Mouse (Mus musculus) lung, postnatal 14 days (tissue): Measurements from ENCODE around the gene Tbc1d8.
A peak's percentile ranks its signal among the peaks of the same experiment; 100 is the strongest.

Source experiments
- DNase-seq: peaks from one replicate; pipeline ENCODE4 v3.0.0; 2021

The Tbc1d8 gene

DNA sequence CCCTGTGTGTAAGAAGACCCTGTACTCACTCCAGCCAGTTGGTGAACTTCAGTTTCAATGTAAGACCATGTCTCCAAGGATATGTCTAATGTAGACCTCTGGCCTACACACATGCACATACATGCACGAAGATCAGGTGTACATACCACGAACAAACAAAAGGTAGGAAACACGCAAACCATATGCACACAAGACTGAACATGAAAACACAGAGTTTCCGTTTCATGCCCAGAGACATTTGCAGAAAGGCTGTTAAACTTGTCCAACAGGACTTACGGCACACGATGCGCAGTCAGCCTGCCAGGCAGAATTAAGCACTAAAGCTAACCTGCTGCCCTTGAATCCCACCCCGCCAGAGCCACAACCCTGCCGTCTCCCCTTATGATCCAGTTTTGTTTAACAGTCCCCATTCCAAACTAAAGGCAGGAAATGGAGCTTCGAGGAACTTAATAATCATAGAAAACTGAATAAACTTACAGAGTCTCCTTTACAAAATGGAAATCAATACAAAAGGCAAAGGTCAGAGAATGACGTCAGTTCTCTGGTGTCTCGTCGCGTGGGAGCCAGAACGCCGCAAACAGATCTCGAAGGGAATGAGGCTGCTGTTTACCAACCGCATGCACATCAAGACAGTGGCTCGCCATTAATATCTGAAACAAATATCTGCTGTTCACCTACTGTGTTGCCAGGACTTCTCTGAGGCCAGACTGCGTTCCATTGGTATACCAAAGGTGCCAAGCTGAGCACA, 33.1 kb downstream of the Tbc1d8 start:
- no peak for DNase-seq

- no peak for DNase-seq
Observed at GRCm38 (mm10) chr1:39443764-39444163, 34.8 kb downstream of the Tbc1d8 start.

GRCm38 (mm10) chr1:39441686-39442085, 36.9 kb downstream of the Tbc1d8 start:
- no peak for DNase-seq

DNA sequence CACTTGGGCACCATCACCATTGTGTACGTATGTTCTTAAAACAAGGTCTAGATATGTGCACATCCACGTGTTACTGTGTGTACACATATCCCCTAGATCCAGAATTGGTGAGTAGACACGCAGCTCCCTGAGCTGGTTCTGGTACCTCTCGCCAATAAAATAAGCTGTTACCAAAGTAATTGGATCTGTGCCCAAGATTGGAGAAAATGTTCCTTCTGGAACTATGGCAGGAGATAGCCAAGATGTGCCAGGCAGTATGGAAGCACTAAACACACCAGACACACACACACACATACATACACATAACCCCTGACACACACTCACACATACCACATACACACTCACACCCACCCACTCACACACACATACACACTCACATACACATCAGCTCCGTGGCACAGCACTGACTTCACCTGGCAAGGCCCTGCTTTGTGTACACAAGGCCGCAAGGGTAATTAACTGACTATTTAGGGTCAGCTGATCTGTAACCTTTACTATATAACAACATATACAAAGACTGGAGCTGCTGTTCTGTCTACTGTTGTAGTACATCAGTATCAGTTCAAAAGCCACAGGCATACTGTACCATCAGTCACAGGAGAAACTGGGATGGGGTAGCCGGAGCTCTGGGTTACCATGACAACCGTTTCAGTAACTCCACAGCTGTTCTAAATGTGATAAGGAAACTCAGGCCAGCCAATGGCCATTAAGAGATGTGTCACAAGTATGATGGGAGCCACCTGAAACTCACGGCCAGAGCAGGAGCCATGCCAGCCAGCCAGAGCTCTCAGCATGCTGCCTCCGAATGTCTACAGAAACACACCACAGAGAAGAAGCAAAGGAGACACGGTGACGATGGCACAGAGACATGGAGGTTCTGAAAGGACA, 38.6 kb downstream of the Tbc1d8 start:
- no peak for DNase-seq

GRCm38 (mm10) chr1:39438629-39439028, 39.9 kb downstream of the Tbc1d8 start:
- DNase-seq, result no peak

DNA sequence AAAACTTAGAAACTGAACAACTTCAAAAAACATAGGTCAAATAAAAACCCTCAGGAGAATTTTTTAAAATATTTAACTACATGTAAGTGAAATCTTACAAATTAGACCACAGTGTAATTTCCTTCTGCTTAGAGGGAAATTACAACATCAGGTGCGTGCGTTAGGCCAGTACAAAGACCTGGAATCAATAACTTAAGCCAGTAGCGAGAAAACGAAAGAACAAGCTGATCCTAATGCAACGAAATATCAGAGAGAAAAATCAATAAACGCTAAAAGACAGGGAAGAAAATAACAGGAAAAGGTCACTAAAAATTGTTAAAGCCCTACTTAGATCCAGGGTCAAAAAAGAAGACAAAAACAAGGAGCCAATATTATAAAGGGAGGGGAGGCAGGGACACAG, 44.3 kb downstream of the Tbc1d8 start:
- no peak for DNase-seq

DNA sequence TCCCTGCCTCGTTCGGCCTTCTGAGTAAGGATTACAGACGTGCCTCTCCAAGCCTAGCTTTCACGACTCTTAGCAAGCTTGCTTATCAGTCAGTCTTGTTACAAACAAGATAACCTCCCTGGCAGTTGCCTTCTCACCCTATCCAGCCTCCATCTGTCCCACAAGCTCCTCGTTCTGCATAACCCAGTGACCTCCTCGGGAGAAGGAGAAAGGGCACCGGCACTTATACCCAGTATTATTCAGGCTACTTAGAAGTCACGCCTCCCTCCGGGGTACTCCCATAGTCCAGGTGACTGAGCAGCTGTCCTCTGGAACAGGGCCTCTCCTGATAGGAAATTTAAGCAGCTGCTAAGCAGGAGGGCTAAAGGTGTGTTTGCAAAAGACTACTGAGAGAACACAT, 48.5 kb downstream of the Tbc1d8 start:
- no peak for DNase-seq

GRCm38 (mm10) chr1:39429015-39429414, 49.5 kb downstream of the Tbc1d8 start:
- no peak for DNase-seq

- DNase-seq, result no peak
Observed at GRCm38 (mm10) chr1:39428280-39428679, 50.3 kb downstream of the Tbc1d8 start.

DNA sequence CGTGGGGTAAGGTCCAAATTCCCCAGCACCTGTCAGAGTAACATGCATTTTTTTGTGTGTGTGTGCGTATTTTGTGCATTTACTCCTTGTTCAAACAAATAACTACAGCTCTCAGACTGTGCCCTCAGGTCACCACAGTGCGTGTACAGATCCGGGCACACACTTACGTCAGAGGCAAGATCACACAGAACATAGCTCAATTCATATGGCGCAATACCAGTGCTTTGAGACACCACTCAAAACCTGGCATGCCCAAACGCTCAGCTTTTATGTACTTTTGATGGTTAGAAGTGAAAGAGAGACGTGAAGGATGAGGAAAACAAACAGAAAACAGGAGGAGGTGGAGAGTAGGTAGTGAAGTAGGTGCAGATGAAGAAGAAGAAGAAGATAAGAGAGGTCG, 53.1 kb downstream of the Tbc1d8 start:
- DNase-seq, result peak; percentile 32

GRCm38 (mm10) chr1:39420987-39421386, 57.6 kb downstream of the Tbc1d8 start:
- DNase-seq, result no peak

DNA sequence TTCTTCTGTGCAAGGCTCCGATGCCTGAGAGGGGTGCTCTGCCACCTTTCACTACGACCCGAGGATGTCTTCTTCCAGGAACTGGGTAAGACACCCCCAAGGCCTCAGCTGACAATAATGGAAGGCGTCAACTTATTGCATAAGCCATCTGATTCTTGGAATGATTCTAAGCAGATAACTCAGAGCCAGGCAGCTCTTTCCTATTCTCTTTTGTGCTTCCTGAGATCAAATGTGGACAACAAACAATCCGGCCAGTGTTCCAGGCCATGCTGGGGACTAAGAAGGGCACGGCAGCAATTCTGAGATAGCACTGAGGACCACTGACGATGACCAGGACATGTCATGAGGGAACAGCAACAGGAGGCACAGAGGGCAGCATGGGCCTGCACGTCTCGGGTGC, 59.7 kb downstream of the Tbc1d8 start:
- no peak for DNase-seq

DNA sequence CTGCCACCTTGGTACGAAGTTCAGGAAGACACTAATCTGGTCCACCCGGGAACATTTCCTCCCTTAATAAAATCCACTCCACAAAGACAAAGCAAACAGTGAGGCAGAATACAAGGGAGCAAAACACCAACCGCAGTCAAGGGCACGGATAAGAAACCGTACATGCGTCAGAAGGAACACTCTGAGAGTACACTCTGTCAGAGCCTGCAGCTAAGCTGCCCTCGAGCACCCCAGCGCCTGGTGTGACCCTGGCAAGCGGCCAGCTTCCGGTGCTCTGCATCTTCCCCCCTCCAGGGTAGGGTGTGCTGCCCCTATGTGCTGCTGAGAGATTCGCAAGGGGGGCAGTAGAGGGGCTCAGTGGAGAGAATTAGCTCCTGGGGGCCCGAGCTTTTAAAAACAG, 60.7 kb downstream of the Tbc1d8 start:
- DNase-seq, result peak; percentile 77

GRCm38 (mm10) chr1:39410085-39410821, 68.3 kb downstream of the Tbc1d8 start:
- peak; percentile 31 for DNase-seq

DNA sequence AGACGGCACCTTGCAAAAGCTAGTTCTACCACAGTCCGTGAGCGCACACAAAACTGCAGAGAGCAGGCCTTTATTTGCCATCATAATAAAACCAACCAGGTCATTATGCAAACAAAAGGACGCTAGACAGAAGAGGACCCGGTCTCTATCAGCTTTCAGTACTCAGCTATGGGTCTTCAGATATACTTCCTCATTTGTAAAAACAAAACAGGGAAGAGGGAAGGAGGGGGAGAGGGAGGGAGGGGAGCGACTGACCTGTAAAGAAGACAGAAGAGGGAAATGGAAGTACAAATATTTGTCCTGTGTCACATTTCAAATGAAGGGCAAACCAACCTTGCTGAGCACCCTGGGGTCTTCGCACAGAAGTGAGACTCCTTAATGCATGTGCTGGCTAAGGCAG, 69.9 kb downstream of the Tbc1d8 start:
- no peak for DNase-seq

- no peak for DNase-seq
Observed at GRCm38 (mm10) chr1:39408123-39408522, 70.4 kb downstream of the Tbc1d8 start.

DNA sequence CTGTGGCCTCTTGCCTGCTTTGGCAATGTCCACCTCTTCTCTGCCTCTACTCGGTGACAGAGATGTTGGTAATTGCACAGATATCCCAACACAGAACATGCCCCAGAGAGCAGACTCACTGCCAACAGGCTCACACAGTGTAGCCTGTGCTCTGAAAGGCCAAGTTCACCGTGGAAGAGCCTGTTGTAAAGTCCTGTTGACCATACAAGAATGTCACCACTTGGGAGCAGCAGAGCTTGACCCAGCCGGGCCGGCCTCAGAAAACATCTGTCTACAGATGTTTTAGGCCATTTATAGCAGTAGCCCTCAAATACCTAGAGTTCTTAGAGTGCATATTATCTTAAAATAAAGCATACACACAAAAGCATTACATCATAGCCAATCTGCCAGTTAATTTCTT, 71.4 kb downstream of the Tbc1d8 start:
- no peak for DNase-seq

GRCm38 (mm10) chr1:39400173-39400572, 78.4 kb downstream of the Tbc1d8 start:
- DNase-seq, result no peak

DNA sequence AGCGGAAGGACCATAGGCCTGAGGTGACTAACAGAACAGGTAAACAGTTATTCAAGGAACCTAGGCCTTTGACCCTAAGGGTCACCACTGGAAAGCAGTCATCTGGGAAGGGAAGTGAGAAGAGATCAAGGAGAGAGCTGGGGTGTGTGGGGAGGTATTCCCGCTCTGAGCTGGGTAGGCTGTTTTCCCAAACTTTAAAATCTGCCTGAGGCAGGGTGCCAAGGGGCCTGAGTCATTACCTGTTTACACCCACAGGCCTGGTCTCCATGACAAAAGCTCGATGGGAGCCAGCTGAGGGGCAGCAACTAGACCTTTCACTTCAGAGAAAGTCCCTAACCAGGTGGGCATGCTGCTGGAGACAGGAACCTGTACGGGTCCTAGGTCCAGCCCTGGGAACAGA, 79.3 kb downstream of the Tbc1d8 start:
- peak; percentile 49 for DNase-seq

DNA sequence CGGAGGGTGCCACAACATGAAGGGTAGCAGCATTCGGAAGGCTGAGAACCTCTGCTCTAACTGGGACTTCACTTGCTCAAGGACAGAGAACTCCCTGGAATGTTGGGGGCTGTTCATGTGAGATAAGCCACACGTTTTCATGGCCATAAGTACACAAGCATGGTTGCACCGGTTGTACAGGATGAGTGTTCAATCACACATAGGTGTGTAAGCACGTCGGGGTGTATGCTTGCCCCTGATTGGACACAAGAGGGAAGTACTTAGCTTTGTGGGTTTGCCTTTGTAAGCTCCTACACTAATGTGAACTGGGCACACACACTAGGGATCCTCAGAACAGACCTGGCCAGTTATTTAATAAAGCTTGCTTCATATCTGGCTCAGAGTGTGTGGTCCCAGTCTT, 80.3 kb downstream of the Tbc1d8 start:
- DNase-seq, result no peak

DNA sequence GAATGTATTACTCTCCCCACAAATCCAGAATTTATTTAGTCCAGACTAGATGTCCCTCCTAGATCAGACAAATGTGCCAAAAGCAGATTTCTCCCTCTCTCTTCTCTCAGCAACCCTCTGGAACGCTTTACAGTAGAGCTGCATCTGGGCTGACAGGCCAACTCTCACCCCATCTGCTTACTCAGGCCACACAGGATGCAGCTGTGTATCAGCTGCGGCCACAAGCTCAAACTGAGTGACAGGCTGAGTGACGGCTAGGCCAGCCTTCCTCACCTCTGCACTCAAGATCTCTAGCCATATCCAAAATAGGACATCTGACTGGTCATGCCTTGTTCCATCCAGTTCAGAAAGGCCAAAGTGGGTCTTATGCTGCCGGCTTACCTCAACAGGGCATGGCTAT, 82.2 kb downstream of the Tbc1d8 start:
- no peak for DNase-seq

DNA sequence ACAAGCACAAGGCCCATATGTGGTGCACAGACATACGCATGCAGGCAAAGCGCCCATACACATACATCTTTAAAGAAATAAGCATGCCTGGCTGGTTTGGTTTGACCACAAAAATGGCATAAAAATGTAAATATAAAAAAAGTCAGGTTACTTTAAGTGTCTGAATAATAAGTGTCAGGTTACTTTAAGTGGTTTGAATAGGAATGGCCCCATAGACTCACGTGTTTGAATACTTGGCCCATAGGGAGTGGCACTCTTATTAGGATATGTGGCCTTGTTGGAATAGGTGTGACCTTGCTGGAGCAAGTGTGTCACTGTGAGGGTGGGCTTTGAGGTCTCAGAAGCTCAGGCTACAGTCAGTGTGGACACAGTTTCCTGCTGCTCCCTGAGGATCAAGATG, 83.9 kb downstream of the Tbc1d8 start:
- DNase-seq, result no peak

GRCm38 (mm10) chr1:39394096-39394495, 84.5 kb downstream of the Tbc1d8 start:
- DNase-seq, result no peak
